Mouse (Mus musculus) MN1 (cell line): ENCODE data around the gene Mycbpap.

Experiments
- DNase-seq: peaks from one replicate; pipeline ENCODE4 v3.0.0-alpha.2; 2016; ENCODE audit warnings: low spot score

Gene Mycbpap

GRCm38 (mm10) chr11:94480382-94480781 lies 41.2 kb downstream of the Mycbpap start:
- no peak for DNase-seq

- DNase-seq, result no peak
Measured at GRCm38 (mm10) chr11:94477651-94478050, 43.9 kb downstream of the Mycbpap start.

GRCm38 (mm10) chr11:94475722-94476121 lies 45.8 kb downstream of the Mycbpap start:
- no peak for DNase-seq

GRCm38 (mm10) chr11:94474544-94474910 lies 47.0 kb downstream of the Mycbpap start:
- no peak for DNase-seq

GRCm38 (mm10) chr11:94473707-94474543 lies 47.6 kb downstream of the Mycbpap start, which contains the start of gene Cacna1g:
Gene Cacna1g, minus strand, starts transcription at chr11:94474198.
- peak; percentile 73 for DNase-seq

GRCm38 (mm10) chr11:94472916-94473706 lies 48.4 kb downstream of the Mycbpap start:
- no peak for DNase-seq

- no peak for DNase-seq
Measured at GRCm38 (mm10) chr11:94472585-94472915, 49.0 kb downstream of the Mycbpap start.

GRCm38 (mm10) chr11:94471740-94472584 lies 49.6 kb downstream of the Mycbpap start:
- no peak for DNase-seq

GRCm38 (mm10) chr11:94470391-94470790 lies 51.2 kb downstream of the Mycbpap start:
- DNase-seq, result no peak

- DNase-seq, result peak; percentile 61
Measured at GRCm38 (mm10) chr11:94469136-94470064, 52.1 kb downstream of the Mycbpap start.

- peak; percentile 68 for DNase-seq
Measured at GRCm38 (mm10) chr11:94468582-94469064, 52.9 kb downstream of the Mycbpap start.

- no peak for DNase-seq
Measured at GRCm38 (mm10) chr11:94466333-94466855, 55.1 kb downstream of the Mycbpap start.

GRCm38 (mm10) chr11:94464170-94464569 lies 57.4 kb downstream of the Mycbpap start:
- no peak for DNase-seq

GRCm38 (mm10) chr11:94461856-94462255 lies 59.7 kb downstream of the Mycbpap start:
- no peak for DNase-seq

- no peak for DNase-seq
Measured at GRCm38 (mm10) chr11:94457001-94457400, 64.5 kb downstream of the Mycbpap start.

GRCm38 (mm10) chr11:94456347-94456746 lies 65.2 kb downstream of the Mycbpap start:
- no peak for DNase-seq

GRCm38 (mm10) chr11:94455161-94455820 lies 66.3 kb downstream of the Mycbpap start:
- DNase-seq, result no peak

- DNase-seq, result no peak
Measured at GRCm38 (mm10) chr11:94454756-94455155, 66.8 kb downstream of the Mycbpap start.
